Mouse (Mus musculus) limb, embryonic 15.5 days (tissue): ENCODE data around the gene Mettl26. TPM values are rescaled to one million over a fixed set of nuclear protein-coding genes. Genes with fewer than 3 reads are reported as not detected.
"Not testable (repeated sequence)": the region's sequence is repeated elsewhere in the genome, so short reads cannot be mapped to it uniquely, and the experiment has no call there.

Experiments used
- ATAC-seq: fragments of 200-750 bp; cut with Nextera tagmentation; 2 replicates; pipeline ENCODE4 v1.8.0; 2017; ENCODE audit warnings: low read depth, moderate TSS enrichment; ENCODE audit not compliant: insufficient number of reproducible peaks, low FRiP score, low TSS enrichment
- H3K27ac ChIP-seq: fragments of 300-500 bp; sonication (generic); 2 replicates; pipeline ENCODE4 v1.5.1; 2015; ENCODE audit warnings: moderate library complexity, mild to moderate bottlenecking, inconsistent platforms
- H3K27me3 ChIP-seq: fragments of 300-500 bp; sonication (generic); 2 replicates; pipeline ENCODE4 v1.6.1; 2015; ENCODE audit warnings: inconsistent platforms
- H3K36me3 ChIP-seq: fragments of 300-500 bp; sonication (generic); 2 replicates; pipeline ENCODE4 v1.6.1; 2015; ENCODE audit warnings: inconsistent platforms
- H3K4me1 ChIP-seq: fragments of 300-500 bp; sonication (generic); 2 replicates; pipeline ENCODE4 v1.6.1; 2015; ENCODE audit warnings: inconsistent platforms
- H3K4me2 ChIP-seq: fragments of 300-500 bp; sonication (generic); 2 replicates; pipeline ENCODE4 v1.6.1; 2015; ENCODE audit warnings: mild to moderate bottlenecking, inconsistent platforms
- H3K4me3 ChIP-seq: fragments of 300-500 bp; sonication (generic); 2 replicates; pipeline ENCODE4 v1.5.1; 2015; ENCODE audit warnings: mild to moderate bottlenecking, inconsistent platforms
- H3K9ac ChIP-seq: fragments of 300-500 bp; sonication (generic); 2 replicates; pipeline ENCODE4 v1.6.1; 2015; ENCODE audit warnings: inconsistent platforms
- H3K9me3 ChIP-seq: fragments of 300-500 bp; sonication (generic); 2 replicates; pipeline ENCODE4 v1.6.1; 2016; ENCODE audit warnings: inconsistent platforms
- WGBS: fragments of 180-500 bp; shearing (Covaris S2); methylation state at CpG from one replicate; pipeline ENCODE4 v1.1.7; 2015; 5-methylcytosine and 5-hydroxymethylcytosine counted together
- polyA plus RNA-seq: library from polyadenylated mRNA; unstranded; fragments of >200 nt; fragmentation: Nextera tagmentation; extraction: Ambion mirVana; gene quantifications from 2 replicates; pipeline ENCODE4 v1.2.1, GENCODE M21; 2015

The Mettl26 gene
- polyA plus RNA-seq, 1 experiment from 2014 or later, result 45.3 TPM

GRCm38 (mm10) chr17:25861704-25862612 lies 12.9 kb upstream of the Mettl26 start:
- peaks cover 11% of the 10 kb centered on the region for H3K4me1 ChIP-seq
- H3K27ac ChIP-seq, result peak overlapping the region; percentile 87
- H3K4me3 ChIP-seq, result peak overlapping the region; percentile 64
- H3K9ac ChIP-seq, result peak overlapping the region; percentile 71
- ATAC-seq, result no peak
- 10% methylated on average over 6 of the region's 6 CpGs for WGBS
- no peaks in the 10 kb centered on the region for H3K36me3 ChIP-seq
- H3K27me3 ChIP-seq, result no peaks in the 10 kb centered on the region
- no peaks in the 10 kb centered on the region for H3K9me3 ChIP-seq
- peak overlapping the region; percentile 81 for H3K4me2 ChIP-seq

DNA sequence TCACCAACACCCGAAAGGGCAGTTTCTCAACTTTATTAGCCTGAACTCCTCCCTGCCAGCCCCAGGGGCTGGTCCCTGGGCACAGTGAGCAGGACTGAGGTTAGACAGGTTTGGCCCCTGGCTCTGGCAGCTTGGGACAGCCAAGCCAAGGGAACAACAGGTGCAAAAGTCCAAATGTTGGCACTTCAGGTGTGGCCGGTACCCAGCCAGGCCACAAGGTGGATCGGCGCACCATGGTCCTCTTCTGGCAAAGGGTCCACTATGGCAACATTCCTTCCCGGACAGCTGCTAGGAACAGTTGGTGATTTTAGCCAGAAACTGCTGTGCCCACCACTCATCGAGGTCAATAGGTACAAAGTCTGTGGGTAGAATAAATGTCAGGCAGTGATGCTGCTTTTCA lies 11.2 kb upstream of the Mettl26 start:
- Histone ChIP-seq H3K4me3 (no peak overlapping the region), H3K9me3 (no peaks in the 10 kb centered on the region), H3K4me1 (peaks cover 23% of the 10 kb centered on the region), H3K4me2 (no peak overlapping the region), H3K27ac (no peak overlapping the region), H3K27me3 (no peaks in the 10 kb centered on the region), H3K9ac (no peak overlapping the region), H3K36me3 (no peaks in the 10 kb centered on the region)
- ATAC-seq, result no peak
- WGBS, result 86% methylated on average over 6 of the region's 6 CpGs

GRCm38 (mm10) chr17:25864311-25864710 lies 10.6 kb upstream of the Mettl26 start:
- Histone ChIP-seq H3K9me3 (no peaks in the 10 kb centered on the region), H3K4me1 (peaks cover 28% of the 10 kb centered on the region), H3K9ac (no peak overlapping the region), H3K4me3 (no peak overlapping the region), H3K4me2 (no peak overlapping the region), H3K27ac (no peak overlapping the region), H3K36me3 (no peaks in the 10 kb centered on the region), H3K27me3 (no peaks in the 10 kb centered on the region)
- no peak for ATAC-seq
- 90% methylated on average over 14 of the region's 14 CpGs for WGBS

GRCm38 (mm10) chr17:25865288-25865687 lies 9.6 kb upstream of the Mettl26 start:
- Histone ChIP-seq H3K36me3 (no peaks in the 10 kb centered on the region), H3K9me3 (no peaks in the 10 kb centered on the region), H3K9ac (no peak overlapping the region), H3K4me3 (no peak overlapping the region), H3K27me3 (no peaks in the 10 kb centered on the region), H3K4me2 (no peak overlapping the region), H3K27ac (no peak overlapping the region), H3K4me1 (peaks cover 26% of the 10 kb centered on the region)
- 85% methylated on average over 11 of the region's 11 CpGs for WGBS
- no peak for ATAC-seq

GRCm38 (mm10) chr17:25866172-25866571 lies 8.7 kb upstream of the Mettl26 start:
- H3K36me3 ChIP-seq, result no peaks in the 10 kb centered on the region
- 94% methylated on average over 3 of the region's 3 CpGs for WGBS
- no peak for ATAC-seq
- no peak overlapping the region for H3K9ac ChIP-seq
- H3K27me3 ChIP-seq, result no peaks in the 10 kb centered on the region
- H3K27ac ChIP-seq, result no peak overlapping the region
- H3K9me3 ChIP-seq, result no peaks in the 10 kb centered on the region
- peaks cover 17% of the 10 kb centered on the region for H3K4me1 ChIP-seq
- H3K4me3 ChIP-seq, result no peak overlapping the region
- H3K4me2 ChIP-seq, result no peak overlapping the region

GRCm38 (mm10) chr17:25867509-25867835 lies 7.4 kb upstream of the Mettl26 start:
- Histone ChIP-seq H3K9me3 (no peaks in the 10 kb centered on the region), H3K4me3 (peak overlapping the region; percentile 87), H3K36me3 (no peaks in the 10 kb centered on the region), H3K4me1 (peaks cover 17% of the 10 kb centered on the region), H3K4me2 (peak overlapping the region; percentile 99), H3K27me3 (no peaks in the 10 kb centered on the region), H3K9ac (no peak overlapping the region), H3K27ac (no peak overlapping the region)
- ATAC-seq, result no peak
- 12% methylated on average over 7 of the region's 7 CpGs for WGBS

- peaks cover 17% of the 10 kb centered on the region for H3K4me1 ChIP-seq
Observed at GRCm38 (mm10) chr17:25867836-25868600, 6.9 kb upstream of the Mettl26 start.

GRCm38 (mm10) chr17:25868601-25869191 lies 6.2 kb upstream of the Mettl26 start, which contains the start of gene Mcrip2:
Gene Mcrip2 (minus strand): TSS chr17:25868764.
- peak; percentile 77 for ATAC-seq
- H3K9ac ChIP-seq, result peak within 1 kb of the TSS; percentile 57
- H3K27me3 ChIP-seq, result no peaks in the 10 kb centered on the region
- peaks cover 17% of the 10 kb centered on the region for H3K4me1 ChIP-seq
- no peaks in the 10 kb centered on the region for H3K36me3 ChIP-seq
- peak within 1 kb of the TSS; percentile 76 for H3K27ac ChIP-seq
- H3K4me3 ChIP-seq, result peak within 1 kb of the TSS; percentile 87
- H3K4me2 ChIP-seq, result peak within 1 kb of the TSS; percentile 99
- no peaks in the 10 kb centered on the region for H3K9me3 ChIP-seq
- 1% methylated on average over 24 of the region's 24 CpGs for WGBS

More at GRCm38 (mm10) chr17:25867836-25868600, 6.9 kb upstream of the Mettl26 start:
- Histone ChIP-seq H3K36me3 (no peaks in the 10 kb centered on the region), H3K4me2 (peak overlapping the region; percentile 99), H3K9me3 (no peaks in the 10 kb centered on the region), H3K9ac (peak overlapping the region; percentile 57), H3K4me3 (peak overlapping the region; percentile 87), H3K27ac (peak overlapping the region; percentile 76; the same call in 1 of the 2 replicates), H3K27me3 (no peaks in the 10 kb centered on the region)
- 1% methylated on average over 42 of the region's 42 CpGs for WGBS
- ATAC-seq, result peak; percentile 26; the same call in 1 of the 2 replicates

GRCm38 (mm10) chr17:25869498-25869897 lies 5.4 kb upstream of the Mettl26 start:
- no peak overlapping the region for H3K27ac ChIP-seq
- H3K27me3 ChIP-seq, result no peaks in the 10 kb centered on the region
- no peak overlapping the region for H3K9ac ChIP-seq
- WGBS, result 89% methylated on average over 8 of the region's 8 CpGs
- no peak overlapping the region for H3K4me3 ChIP-seq
- peaks cover 23% of the 10 kb centered on the region for H3K4me1 ChIP-seq
- no peaks in the 10 kb centered on the region for H3K9me3 ChIP-seq
- no peak overlapping the region for H3K4me2 ChIP-seq
- ATAC-seq, result no peak
- H3K36me3 ChIP-seq, result no peaks in the 10 kb centered on the region

DNA sequence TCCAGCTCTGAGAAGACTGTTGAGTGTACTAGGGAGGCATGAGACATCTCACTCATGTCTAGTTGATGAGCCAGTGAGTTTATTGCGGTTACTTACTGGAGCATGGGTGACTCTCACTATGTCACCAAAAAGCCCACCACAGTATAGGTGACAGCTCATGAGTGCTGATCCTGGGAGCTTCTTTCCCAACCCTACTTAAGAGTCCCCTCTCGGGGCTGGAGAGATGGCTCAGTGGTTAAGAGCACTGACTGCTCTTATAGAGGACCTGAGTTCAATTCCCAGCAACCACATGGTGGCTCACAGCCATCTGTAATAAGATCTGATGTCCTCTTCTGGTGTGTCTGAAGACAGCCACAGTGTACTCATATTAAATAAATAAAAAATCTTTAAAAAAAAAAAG lies 4.9 kb upstream of the Mettl26 start:
- no peak for ATAC-seq
- no peak overlapping the region for H3K27ac ChIP-seq
- H3K4me3 ChIP-seq, result no peak overlapping the region
- no peaks in the 10 kb centered on the region for H3K27me3 ChIP-seq
- H3K4me2 ChIP-seq, result no peak overlapping the region
- no peaks in the 10 kb centered on the region for H3K9me3 ChIP-seq
- 85% methylated on average over 2 of the region's 2 CpGs for WGBS
- no peaks in the 10 kb centered on the region for H3K36me3 ChIP-seq
- H3K9ac ChIP-seq, result no peak overlapping the region
- peaks cover 25% of the 10 kb centered on the region for H3K4me1 ChIP-seq

DNA sequence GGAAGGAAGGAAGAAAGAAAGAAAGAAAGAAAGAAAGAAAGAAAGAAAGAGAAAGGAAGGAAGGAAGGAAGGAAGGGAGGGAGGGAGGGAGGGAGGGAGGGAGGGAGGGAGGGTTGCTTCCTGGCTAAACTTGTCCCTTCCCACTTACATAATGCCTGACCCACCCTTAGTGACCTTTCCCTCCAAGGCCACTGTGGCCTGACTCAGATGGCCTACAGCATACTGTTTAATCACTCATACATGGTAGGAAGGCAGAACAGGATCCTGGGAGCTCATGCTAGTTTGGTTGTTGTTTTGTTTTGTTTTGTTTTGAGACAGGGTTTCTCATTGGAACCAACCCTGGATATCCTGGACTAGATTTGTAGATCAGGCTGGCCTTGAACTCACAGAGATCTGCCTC lies 3.3 kb upstream of the Mettl26 start:
- H3K4me3 ChIP-seq, ATAC-seq, H3K9me3 ChIP-seq, H3K4me2 ChIP-seq, H3K27ac ChIP-seq, H3K9ac ChIP-seq, H3K36me3 ChIP-seq, H3K27me3 ChIP-seq: not testable (repeated sequence)
- peaks cover 34% of the 10 kb centered on the region for H3K4me1 ChIP-seq

DNA sequence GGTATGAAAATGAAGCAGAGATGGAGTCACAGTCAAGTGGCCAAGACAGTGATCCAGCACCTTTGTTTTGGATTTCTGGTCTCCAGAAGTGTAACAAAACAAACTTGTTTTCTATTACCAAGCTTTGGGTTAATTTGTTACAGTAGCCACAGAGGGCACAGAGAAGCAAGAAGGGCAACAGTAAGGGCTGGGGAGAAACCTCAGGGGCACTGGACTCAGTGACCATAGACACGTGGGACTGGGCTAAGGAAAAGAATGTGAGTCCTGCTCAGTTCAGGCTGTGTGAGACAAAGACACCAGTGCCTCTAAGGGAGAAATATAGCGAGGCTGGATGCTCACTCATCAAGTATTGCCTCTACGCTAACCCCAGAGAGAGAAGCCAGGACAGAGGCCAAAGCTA lies 2.2 kb upstream of the Mettl26 start:
- H3K36me3 ChIP-seq, result peaks cover under 1% of the 10 kb centered on the region
- WGBS, result 78% methylated on average over 3 of the region's 3 CpGs
- no peak overlapping the region for H3K4me2 ChIP-seq
- no peaks in the 10 kb centered on the region for H3K27me3 ChIP-seq
- peaks cover 36% of the 10 kb centered on the region for H3K4me1 ChIP-seq
- H3K9me3 ChIP-seq, result no peaks in the 10 kb centered on the region
- no peak overlapping the region for H3K27ac ChIP-seq
- H3K4me3 ChIP-seq, result no peak overlapping the region
- no peak overlapping the region for H3K9ac ChIP-seq
- ATAC-seq, result no peak
